Mouse (Mus musculus): ENCODE data around the gene Atr.
"Not testable (repeated sequence)": the region's sequence is repeated elsewhere in the genome, so short reads cannot be mapped to it uniquely, and the experiment has no call there.

The Atr gene

GRCm38 (mm10) chr9:95953658-95954057, 96.3 kb downstream of the Atr start:
- no peak for DNase-seq

GRCm38 (mm10) chr9:95954226-95954584, 96.8 kb downstream of the Atr start:
- DNase-seq, result no peak

GRCm38 (mm10) chr9:95954585-95955461, 97.4 kb downstream of the Atr start, which contains the start of gene Xrn1:
TSS of gene Xrn1 (plus strand) at chr9:95954760.
- DNase-seq, result peak; percentile 95

DNA sequence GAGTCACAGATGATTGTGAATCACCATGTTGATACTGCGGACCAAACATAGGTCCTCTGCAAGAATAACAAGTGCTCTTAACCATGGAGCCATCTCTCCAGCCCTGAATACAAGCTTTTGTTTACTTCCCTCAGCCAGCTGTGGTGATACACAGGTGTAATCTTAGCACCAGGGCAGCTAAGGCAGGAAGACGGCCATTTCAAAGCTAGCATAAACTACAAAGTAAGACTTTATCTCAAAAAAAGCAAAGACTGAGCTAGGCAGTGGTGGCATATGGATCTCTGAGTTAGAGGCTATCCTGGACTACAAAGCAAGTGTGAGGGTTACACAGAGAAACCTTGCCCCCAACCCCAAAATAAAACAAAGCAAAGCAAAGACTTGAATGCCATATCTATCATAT, 100.2 kb downstream of the Atr start:
- DNase-seq, result no peak

GRCm38 (mm10) chr9:95958041-95958730, 100.8 kb downstream of the Atr start:
- DNase-seq, result no peak

DNA sequence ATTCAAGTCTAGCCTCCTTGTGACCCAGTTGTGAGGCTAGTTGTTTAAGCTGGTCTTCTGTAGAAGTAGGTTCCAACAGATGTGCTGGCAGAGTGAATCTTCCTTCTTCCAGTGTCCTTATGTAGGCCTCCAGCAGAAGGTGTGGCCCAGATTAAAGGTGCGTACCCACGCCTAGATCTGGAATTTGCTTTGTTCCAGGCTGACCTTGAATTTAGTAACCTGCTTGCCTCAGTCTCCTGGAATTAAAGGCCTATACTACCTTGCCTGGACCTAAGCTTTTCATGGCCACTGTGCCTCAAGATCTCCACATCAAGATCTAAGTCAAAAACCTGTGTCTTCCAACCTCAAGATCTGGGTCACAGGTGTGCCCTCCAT, 101.3 kb downstream of the Atr start:
- not testable (repeated sequence) for DNase-seq

DNA sequence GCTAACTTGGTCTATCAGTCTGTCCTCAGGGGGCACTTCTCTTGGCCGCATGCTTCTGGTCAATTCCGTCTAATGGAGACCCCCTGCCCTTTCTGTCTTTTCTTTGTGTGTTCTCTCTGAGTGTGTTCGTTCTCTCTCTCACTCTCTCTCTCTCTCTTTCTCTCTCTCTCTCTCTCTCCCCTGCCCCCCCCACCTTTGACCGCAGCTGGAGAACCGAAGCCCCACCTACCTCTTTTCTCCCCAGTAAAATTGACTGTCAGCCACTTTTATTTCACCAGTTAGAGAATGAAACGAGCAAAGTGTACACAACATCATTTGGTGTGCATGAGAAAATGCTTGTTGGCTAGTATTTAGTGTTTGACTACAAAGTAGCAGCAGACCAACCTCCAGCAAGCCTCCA, 101.8 kb downstream of the Atr start:
- DNase-seq, result no peak

DNA sequence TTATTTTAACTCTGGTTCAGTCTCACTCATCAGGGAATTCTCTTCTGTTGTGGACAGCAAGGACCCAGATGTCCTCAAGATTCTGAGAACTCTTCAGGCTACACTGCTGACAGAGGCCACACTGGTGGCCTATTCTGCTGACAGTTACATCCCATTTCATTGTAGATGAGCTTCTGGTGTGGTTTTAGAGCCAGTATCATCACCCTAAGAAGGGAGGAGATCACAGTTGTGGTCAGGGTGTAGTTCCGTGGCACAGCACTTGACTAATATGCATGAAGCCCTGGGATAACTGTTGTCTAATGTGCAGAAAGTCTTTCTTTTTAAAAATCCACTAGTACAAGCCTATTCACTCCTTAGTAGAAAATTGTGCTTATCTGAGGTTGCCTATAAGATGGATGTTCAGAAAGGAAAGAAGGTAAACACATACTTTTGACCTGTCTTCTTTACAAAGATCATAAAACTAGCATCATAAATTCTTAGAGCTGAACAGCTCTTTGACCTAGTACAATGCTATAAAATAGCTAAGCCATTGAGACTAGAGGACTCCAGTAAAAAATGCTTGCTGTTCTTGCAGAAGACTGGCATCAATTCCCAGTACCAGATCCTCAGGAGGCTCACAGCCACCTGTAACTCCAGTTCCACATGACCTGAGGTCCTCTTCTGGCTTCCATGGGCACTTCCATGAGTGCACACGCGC, 102.5 kb downstream of the Atr start:
- no peak for DNase-seq

- DNase-seq, result no peak
Observed at GRCm38 (mm10) chr9:95961058-95961457, 103.7 kb downstream of the Atr start.

GRCm38 (mm10) chr9:95964037-95964436, 106.6 kb downstream of the Atr start:
- DNase-seq, result no peak

- no peak for DNase-seq
Observed at GRCm38 (mm10) chr9:95978279-95978678, 120.9 kb downstream of the Atr start.

- no peak for DNase-seq
Observed at GRCm38 (mm10) chr9:95979896-95980295, 122.5 kb downstream of the Atr start.

GRCm38 (mm10) chr9:95992255-95992654, 134.9 kb downstream of the Atr start:
- DNase-seq, result no peak
